Mouse (Mus musculus) lung, postnatal 0 days (tissue): ENCODE results near the gene Ccpg1. TPM values are rescaled to one million over a fixed set of nuclear protein-coding genes. Genes with fewer than 3 reads are reported as not detected.

Experiments
- ATAC-seq: fragments of 200-750 bp; cut with Nextera tagmentation; 2 replicates; pipeline ENCODE4 v1.8.0; 2017; ENCODE audit warnings: moderate library complexity
- DNase-seq: peaks from one replicate; pipeline ENCODE4 v3.0.0-alpha.2; 2016; ENCODE audit warnings: low spot score
- H3K27ac ChIP-seq: fragments of 300-500 bp; sonication (generic); 2 replicates; pipeline ENCODE4 v1.5.1; 2014; ENCODE audit warnings: antibody characterized with exemption, mild to moderate bottlenecking, low read length, mixed read lengths
- H3K27me3 ChIP-seq: fragments of 300-500 bp; sonication (generic); replicated peaks from 2 replicates; pipeline ENCODE4 v1.6.1; 2014; ENCODE audit warnings: low read length, mixed read lengths; ENCODE audit not compliant: insufficient read depth
- H3K36me3 ChIP-seq: fragments of 300-500 bp; sonication (generic); 2 replicates; pipeline ENCODE4 v1.6.1; 2014; ENCODE audit warnings: low read length, mixed read lengths; ENCODE audit not compliant: insufficient read depth
- H3K4me1 ChIP-seq: fragments of 300-500 bp; sonication (generic); 2 replicates; pipeline ENCODE4 v1.6.1; 2014; ENCODE audit warnings: antibody characterized with exemption, low read depth, low read length, mixed read lengths; ENCODE audit not compliant: insufficient read depth
- H3K4me2 ChIP-seq: fragments of 300-500 bp; sonication (generic); replicated peaks from 2 replicates; pipeline ENCODE4 v1.6.1; 2014; ENCODE audit warnings: low read depth, mild to moderate bottlenecking, low read length, moderate library complexity, mixed read lengths
- H3K4me3 ChIP-seq: fragments of 300-500 bp; sonication (generic); 2 replicates; pipeline ENCODE4 v1.5.1; 2014; ENCODE audit warnings: low read depth, low read length
- H3K9ac ChIP-seq: fragments of 300-500 bp; sonication (generic); replicated peaks from 2 replicates; pipeline ENCODE4 v1.6.1; 2014; ENCODE audit warnings: low read depth, mild to moderate bottlenecking
- H3K9me3 ChIP-seq: fragments of 300-500 bp; sonication (generic); 2 replicates; pipeline ENCODE4 v1.6.1; 2016; ENCODE audit warnings: low read length, mixed read lengths
- CTCF ChIP-seq: IDR thresholded peaks from 2 replicates; pipeline ENCODE4 v1.5.1; 2016; ENCODE audit warnings: antibody characterized with exemption, mild to moderate bottlenecking
- EP300 ChIP-seq: IDR thresholded peaks from 2 replicates; pipeline ENCODE4 v1.6.1; 2016; ENCODE audit warnings: antibody characterized with exemption, mild to moderate bottlenecking, control low read depth
- WGBS: fragments of 180-500 bp; shearing (Covaris S2); extraction: QIAGEN DNeasy Blood & Tissue Kit; methylation state at CpG from one replicate; pipeline ENCODE4 v1.1.7; 2014; 5-methylcytosine and 5-hydroxymethylcytosine counted together
- microRNA-seq: library from miRNA; unstranded; fragments of <30 nt; microRNA quantifications from one replicate; pipeline ENCODE4, GENCODE M21; 2016
- polyA plus RNA-seq: library from polyadenylated mRNA; unstranded; fragments of >200 nt; fragmentation: Nextera tagmentation; extraction: Ambion mirVana; gene quantifications from 2 replicates; pipeline ENCODE4 v1.2.1, GENCODE M21; 2015

Ccpg1 gene
- polyA plus RNA-seq, 1 experiment from 2014 or later = 56.0 TPM

DNA sequence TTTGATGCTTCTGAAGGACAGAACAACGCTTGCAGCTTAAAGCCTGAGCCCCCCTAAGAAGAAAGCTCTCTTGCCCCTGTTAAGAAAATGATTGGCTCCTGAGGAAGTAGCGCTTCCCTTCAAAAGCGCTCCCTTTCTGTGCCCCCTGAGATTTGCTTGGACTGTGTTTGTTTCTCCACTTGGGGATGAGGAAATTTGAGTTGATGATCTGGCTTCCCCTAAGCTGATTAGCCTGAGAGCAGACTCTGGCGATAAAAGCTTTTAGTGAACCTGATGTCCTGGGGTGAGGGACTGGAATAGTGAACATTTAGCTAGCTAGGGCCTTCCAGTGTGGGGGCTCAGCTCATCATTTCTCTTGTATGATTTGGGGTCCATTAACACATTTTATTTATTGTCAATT, 63.7 kb downstream of the Ccpg1 start:
- no peak overlapping the region for H3K27ac ChIP-seq
- H3K9ac ChIP-seq = no peak overlapping the region
- H3K4me1 ChIP-seq = peaks cover 14% of the 10 kb centered on the region; the same call in 1 of the 2 replicates
- H3K4me3 ChIP-seq = no peak overlapping the region
- H3K27me3 ChIP-seq = no peaks in the 10 kb centered on the region
- 15% methylated on average over 4 of the region's 4 CpGs for WGBS
- DNase-seq (no peak), ATAC-seq (no peak)
- no peak overlapping the region for H3K4me2 ChIP-seq
- no peak for TF ChIP-seq EP300
- TF ChIP-seq CTCF = no peak
- H3K9me3 ChIP-seq = no peaks in the 10 kb centered on the region
- H3K36me3 ChIP-seq = no peaks in the 10 kb centered on the region

- TF ChIP-seq EP300 (no peak), CTCF (no peak)
- DNase-seq (no peak), ATAC-seq (0 out of 2 replicates have a peak, but pooled peaks have one; percentile 28)
- Histone ChIP-seq H3K9ac (no peak overlapping the region), H3K27me3 (no peaks in the 10 kb centered on the region), H3K4me1 (peaks cover 8% of the 10 kb centered on the region; the same call in 1 of the 2 replicates), H3K9me3 (no peaks in the 10 kb centered on the region), H3K27ac (no peak overlapping the region), H3K36me3 (no peaks in the 10 kb centered on the region), H3K4me2 (no peak overlapping the region), H3K4me3 (no peak overlapping the region)
- 20% methylated on average over 5 of the region's 5 CpGs for whole genome bisulfite sequencing
Observed at GRCm38 (mm10) chr9:73049833-73050232, 64.6 kb downstream of the Ccpg1 start.

DNA sequence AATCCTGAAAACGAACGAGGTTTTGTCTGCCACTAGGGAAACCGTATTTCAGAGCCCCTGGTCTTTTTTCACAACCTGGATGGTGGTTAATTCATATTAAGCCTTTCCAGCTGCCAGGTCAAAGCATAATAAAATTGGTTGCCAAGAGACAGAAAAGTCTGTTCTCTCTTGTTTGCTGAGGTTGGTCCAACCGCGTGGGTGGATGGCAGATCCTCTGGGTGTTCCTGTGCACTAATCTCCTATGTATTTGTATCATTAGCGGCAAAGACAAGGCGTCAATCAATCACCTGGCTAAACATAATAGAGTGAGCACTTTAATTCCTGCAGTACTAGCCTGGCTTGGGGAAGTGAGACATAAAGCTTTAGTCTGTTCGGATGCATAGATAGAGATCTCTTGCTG, 65.4 kb downstream of the Ccpg1 start:
- Histone ChIP-seq H3K9ac (no peak overlapping the region), H3K4me3 (no peak overlapping the region), H3K4me1 (peaks cover 6% of the 10 kb centered on the region; the same call in 1 of the 2 replicates), H3K4me2 (no peak overlapping the region), H3K36me3 (no peaks in the 10 kb centered on the region), H3K27ac (no peak overlapping the region), H3K27me3 (no peaks in the 10 kb centered on the region), H3K9me3 (no peaks in the 10 kb centered on the region)
- DNase-seq (no peak), ATAC-seq (no peak)
- no peak for TF ChIP-seq CTCF
- no peak for TF ChIP-seq EP300
- 47% methylated on average over 8 of the region's 8 CpGs for WGBS

- peak; percentile 35; the same call in 1 of the 2 replicates for ATAC-seq
- Histone ChIP-seq H3K36me3 (no peaks in the 10 kb centered on the region), H3K9ac (no peak overlapping the region), H3K4me1 (no peaks in the 10 kb centered on the region), H3K9me3 (no peaks in the 10 kb centered on the region), H3K27me3 (no peaks in the 10 kb centered on the region), H3K27ac (no peak overlapping the region), H3K4me2 (no peak overlapping the region), H3K4me3 (no peak overlapping the region)
- no peak for TF ChIP-seq CTCF
- TF ChIP-seq EP300 = peak; percentile 90
- WGBS = 55% methylated on average over 10 of the region's 10 CpGs
- DNase-seq = peak; percentile 33
Observed at GRCm38 (mm10) chr9:73055441-73055911, 70.2 kb downstream of the Ccpg1 start.

- Histone ChIP-seq H3K27ac (no peak overlapping the region), H3K9ac (no peak overlapping the region), H3K9me3 (no peaks in the 10 kb centered on the region), H3K4me3 (no peak overlapping the region), H3K36me3 (no peaks in the 10 kb centered on the region), H3K4me2 (no peak overlapping the region), H3K27me3 (no peaks in the 10 kb centered on the region), H3K4me1 (no peaks in the 10 kb centered on the region)
- TF ChIP-seq CTCF (no peak), EP300 (no peak)
- ATAC-seq = no peak
- no peak for DNase-seq
- 85% methylated on average over 4 of the region's 4 CpGs for WGBS
Observed at GRCm38 (mm10) chr9:73059224-73059623, 74.0 kb downstream of the Ccpg1 start.

DNA sequence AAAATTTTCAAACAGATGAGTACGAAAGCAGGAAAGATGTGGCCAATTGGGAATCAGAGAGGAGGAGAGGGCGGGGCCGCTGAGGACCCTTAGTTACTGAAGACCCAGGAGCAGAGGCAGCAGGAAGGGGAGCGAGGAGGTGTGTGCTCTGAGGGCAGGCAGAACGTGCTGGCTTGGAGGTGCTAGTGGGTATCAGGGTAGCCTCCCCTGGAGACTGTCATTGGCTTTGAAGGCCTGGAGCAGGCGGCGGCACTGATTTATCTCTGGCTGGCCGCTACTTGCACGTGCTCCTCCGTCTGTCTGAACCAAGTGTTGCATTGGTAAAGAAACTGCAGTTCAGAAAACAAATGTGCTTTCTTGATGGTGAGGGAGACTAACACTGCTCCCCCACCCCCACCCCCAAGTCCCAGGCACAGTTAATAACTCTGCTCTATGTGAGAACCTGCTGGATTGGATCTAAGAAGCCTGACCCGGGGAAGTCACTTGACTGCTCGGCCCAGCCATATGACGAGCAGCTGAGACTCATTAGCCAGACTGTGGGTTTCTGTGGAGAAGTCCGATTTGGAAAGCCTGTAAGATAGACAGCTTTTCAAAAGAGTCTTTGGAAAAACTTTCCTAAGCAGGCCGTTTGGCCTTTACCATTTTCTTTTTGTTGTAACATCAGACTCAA, 78.5 kb downstream of the Ccpg1 start:
- Histone ChIP-seq H3K9me3 (no peaks in the 10 kb centered on the region), H3K36me3 (no peaks in the 10 kb centered on the region), H3K4me1 (peaks cover 7% of the 10 kb centered on the region; the same call in 1 of the 2 replicates), H3K9ac (no peak overlapping the region), H3K4me3 (no peak overlapping the region), H3K4me2 (no peak overlapping the region), H3K27ac (no peak overlapping the region), H3K27me3 (no peaks in the 10 kb centered on the region)
- ATAC-seq = no peak
- TF ChIP-seq CTCF (no peak), EP300 (no peak)
- 36% methylated on average over 15 of the region's 15 CpGs for WGBS
- DNase-seq = no peak

Small RNA genes within 50 kb of the gene (microRNA-seq; reads per million reads assigned to microRNA genes)
- not detected for gene Gm27353

Other genes with a start within 250 kb of the Ccpg1 start
- 0.04 and 0.10 TPM in 2 replicates for gene Prtg, start 178.6 kb upstream of the Ccpg1 start, polyA plus RNA-seq
- 1.8 TPM in 2 replicates for gene Pygo1, start 59.8 kb upstream of the Ccpg1 start, polyA plus RNA-seq
- 2.4 and 3.4 TPM in 2 replicates for gene Dyx1c1, start 26.6 kb upstream of the Ccpg1 start, polyA plus RNA-seq
- not detected in 2 replicates for gene Gm44503, start 26.6 kb upstream of the Ccpg1 start, polyA plus RNA-seq
- 31.2 and 38.3 TPM in 2 replicates for gene Ccpg1os, start within 50 bp of the Ccpg1 start, polyA plus RNA-seq
- 5.5 and 6.5 TPM in 2 replicates for gene Pigb, start 54.9 kb downstream of the Ccpg1 start, polyA plus RNA-seq
- gene Rab27a, start 59.4 kb downstream of the Ccpg1 start, polyA plus RNA-seq = 41.6 and 48.7 TPM in 2 replicates
- gene Khdc3, start 116.4 kb downstream of the Ccpg1 start, polyA plus RNA-seq = 0.12 and 0.14 TPM in 2 replicates
- not detected in 2 replicates for gene Gm20509, start 117.0 kb downstream of the Ccpg1 start, polyA plus RNA-seq
- gene Rsl24d1, start 128.0 kb downstream of the Ccpg1 start, polyA plus RNA-seq = 58.8 and 59.8 TPM in 2 replicates